Mouse (Mus musculus) brain, embryonic 14.5 days (tissue): ENCODE data around the gene Eapp. TPM values are rescaled to one million over a fixed set of nuclear protein-coding genes. Genes with fewer than 3 reads are reported as not detected.

Experiments used
- DNase-seq: peaks from one replicate; pipeline ENCODE4 v3.0.0-alpha.2; 2011; ENCODE audit warnings: low read depth
- CTCF ChIP-seq: fragments of 200-500 bp; IDR thresholded peaks from 2 replicates; pipeline ENCODE4 v1.5.1; 2012; ENCODE audit warnings: inconsistent platforms, mild to moderate bottlenecking, moderate library complexity, borderline replicate concordance; ENCODE audit not compliant: insufficient read depth, insufficient read length; ENCODE audit errors: extremely low read depth
- POLR2A ChIP-seq: fragments of 200-500 bp; IDR thresholded peaks from 2 replicates; pipeline ENCODE4 v1.6.1; 2012; ENCODE audit warnings: mild to moderate bottlenecking, inconsistent platforms, borderline replicate concordance; ENCODE audit not compliant: poor library complexity, insufficient read depth, insufficient read length, severe bottlenecking; ENCODE audit errors: extremely low read depth
- polyA plus RNA-seq: library from polyadenylated mRNA; depleted of rRNA; stranded (reverse); fragments of >200 nt; gene quantifications from 2 replicates; pipeline ENCODE4 v1.2.3, GENCODE M21; 2012

The Eapp gene
- polyA plus RNA-seq, 1 experiment = 28.0 TPM

DNA sequence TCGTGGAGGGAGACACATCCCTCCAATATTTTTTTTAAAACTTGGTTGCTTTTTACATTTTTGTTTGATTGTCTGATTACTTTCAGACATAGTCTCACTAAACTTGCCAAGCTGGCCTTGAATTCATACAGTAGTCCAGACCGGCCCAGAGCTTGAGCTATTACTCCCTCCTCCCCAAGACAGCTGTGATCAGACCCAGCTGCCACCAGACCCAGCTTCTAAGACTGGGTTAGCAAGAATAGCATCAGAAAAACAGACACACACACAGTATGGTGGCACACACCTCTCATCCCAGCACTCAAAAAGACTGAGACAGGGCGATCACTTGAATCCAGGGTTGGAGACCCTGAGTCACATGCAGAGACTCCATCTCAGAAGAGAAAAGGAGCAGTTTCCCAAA lies 35.8 kb downstream of the Eapp start:
- no peak for TF ChIP-seq POLR2A
- no peak for DNase-seq

DNA sequence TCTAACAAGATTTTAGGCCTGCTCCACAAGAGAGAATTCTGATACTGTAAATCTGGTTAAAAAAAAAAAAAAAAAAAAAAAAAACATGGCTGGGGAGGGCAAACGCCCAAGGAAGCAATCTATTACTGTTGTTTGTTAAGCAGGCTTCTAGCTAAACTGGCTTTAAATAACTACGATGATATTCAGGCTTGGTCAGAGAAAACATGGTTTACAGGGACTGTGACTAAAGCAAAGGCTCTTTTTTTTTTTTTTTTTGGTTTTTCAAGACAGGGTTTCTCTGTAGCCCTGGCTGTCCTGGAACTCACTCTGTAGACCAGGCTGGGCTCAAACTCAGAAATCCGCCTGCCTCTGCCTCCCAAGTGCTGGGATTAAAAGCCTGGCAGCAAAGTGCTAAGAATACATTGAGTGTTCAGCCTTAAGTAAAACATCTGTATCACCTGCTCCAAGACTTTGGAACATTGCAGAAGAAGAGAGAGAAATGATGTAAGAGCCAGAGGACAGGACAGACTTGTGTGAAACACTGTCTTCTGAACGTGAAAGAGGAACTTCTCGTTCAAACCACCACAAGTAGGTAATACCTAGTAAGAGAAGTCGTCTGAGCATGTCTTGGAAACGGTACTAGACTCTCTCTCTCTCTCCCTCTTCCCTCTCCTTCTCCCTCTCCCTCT lies 37.1 kb downstream of the Eapp start:
- no peak for TF ChIP-seq CTCF
- DNase-seq = no peak

DNA sequence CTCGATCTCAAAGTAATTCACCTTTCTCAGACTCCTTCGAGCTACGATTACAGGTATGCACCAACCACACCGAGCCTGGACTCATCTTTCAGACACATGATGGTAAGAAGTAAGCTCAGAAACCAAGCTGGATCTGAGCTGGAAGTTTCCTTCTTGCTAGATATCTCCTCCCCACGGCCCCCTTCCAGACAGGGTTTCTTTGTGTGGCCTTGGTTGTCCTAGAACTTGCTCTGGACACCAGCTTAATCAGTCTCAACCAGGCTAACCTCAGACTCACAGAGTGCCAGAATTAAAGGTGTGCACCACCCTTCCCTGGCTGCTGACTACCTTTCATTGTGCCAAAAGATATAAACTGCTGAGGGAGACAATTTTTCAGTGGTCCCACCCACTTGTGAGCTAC lies 37.7 kb downstream of the Eapp start:
- DNase-seq = no peak
- TF ChIP-seq CTCF (no peak), POLR2A (no peak)

DNA sequence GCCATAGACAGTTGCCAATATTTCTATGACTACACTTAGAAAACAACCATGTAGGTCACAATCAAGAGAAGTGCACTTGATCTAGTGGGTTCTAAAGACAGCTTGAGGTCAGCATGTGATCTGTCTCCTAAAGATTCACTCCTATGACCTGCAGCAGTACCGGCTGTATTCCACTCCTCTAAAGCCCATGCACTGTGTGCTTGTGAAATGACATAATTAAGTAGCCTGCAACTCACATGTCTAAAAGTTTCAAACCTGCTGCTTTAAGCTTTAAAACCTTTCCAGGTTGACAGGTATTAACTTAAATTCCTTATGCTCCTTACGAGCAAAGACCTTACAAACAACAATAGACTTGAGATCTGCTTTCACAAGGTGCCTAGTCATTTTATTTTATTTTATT lies 38.5 kb downstream of the Eapp start:
- TF ChIP-seq CTCF (no peak), POLR2A (no peak)
- peak; percentile 4 for DNase-seq

DNA sequence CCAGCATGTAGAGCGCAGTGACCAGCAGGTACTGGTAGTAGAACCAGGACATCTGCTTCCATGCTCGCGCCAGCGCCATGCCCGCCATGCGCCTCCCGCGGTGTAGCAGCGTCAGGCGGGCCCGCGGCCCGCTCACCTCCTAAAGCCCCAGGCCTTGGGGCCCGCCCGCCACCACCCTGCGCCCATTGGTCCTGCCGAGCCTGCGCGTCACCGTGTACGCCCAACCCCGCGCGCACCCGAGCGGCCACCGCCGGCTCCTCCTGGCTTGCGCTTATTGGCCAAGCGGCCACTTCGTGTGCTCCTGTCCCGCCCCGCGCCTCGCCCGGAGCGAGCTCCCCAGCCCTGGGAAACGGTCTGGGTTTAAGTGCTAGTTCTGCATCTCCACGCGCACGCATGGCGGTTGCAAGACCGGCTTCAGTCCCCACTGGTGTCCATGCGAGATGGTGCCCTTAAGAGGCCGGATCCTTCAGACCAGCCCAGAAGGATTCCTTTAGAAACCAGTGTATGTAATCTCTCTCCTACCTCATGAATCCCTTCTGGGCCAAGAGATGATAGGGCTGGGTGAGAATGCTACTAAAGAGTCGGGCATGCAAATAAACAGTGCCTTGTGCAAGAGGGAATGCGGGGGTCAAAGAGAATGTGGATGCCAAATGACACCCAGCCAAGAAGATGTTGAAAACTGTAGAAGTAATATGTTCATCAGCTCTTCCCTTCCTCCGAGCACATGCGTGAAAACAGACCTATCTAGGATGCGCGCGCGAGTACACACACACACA lies 39.1 kb downstream of the Eapp start, which contains the start of gene Sptssa:
Sptssa (minus strand) TSS at position 178 of the 776 bp plus-strand sequence.
- TF ChIP-seq CTCF (no peak), POLR2A (peak; percentile 93)

DNA sequence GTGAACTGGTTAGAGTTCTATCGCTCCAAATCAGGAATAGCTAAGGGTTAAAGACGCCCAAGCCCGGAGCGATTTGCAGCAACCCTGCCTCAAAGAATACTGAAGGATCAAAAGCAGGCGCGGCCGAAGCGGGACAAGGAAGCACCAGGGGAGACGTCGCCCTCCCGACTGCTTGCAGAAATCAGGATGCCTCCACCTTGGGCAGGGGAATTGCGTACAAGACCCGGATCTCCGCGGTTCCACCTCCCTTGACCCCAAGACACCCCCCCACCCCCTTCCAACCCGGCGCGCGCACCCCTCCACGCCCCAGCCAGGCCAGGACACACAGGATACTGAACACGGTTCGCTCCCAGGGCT lies 39.7 kb downstream of the Eapp start:
- TF ChIP-seq CTCF (no peak), POLR2A (no peak; the same call in 1 of the 2 replicates)
- no peak for DNase-seq

More for the DNA sequence above, 39.1 kb downstream of the Eapp start, which contains the start of gene Sptssa:
- DNase-seq = peak; percentile 98

DNA sequence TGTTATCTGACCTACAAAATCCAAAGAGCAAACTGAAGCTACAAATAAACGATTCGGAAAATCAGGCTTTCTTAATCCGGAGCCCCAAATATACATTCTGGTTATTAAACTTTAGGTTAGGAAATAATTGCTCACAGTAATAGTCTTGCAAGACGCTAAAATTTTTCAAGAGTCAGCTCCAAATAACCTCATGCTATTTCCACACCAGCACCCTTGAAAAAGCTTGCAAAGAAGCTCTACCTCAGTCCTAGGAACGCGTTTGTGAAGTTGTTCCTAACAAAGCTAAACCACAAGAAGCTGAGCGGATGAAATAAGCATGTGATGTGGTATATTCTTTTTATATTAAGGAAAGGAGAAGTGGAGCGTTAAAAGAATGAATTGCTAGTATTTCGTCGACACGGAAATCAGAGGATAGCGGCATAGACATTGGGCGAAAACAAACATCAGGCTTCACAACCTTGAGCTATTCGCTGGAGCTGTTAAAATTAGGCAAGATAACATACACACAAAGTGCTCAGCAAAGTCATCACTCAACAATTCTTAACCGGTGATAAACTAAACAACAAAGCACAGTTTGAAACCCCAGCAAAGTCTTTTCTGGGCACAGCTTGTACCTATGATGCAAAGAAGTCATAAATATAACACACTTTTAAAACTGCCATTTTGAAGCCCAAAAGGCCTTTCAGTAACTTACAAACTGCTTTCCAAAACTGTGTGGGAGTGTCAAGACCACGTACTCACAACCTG lies 40.2 kb downstream of the Eapp start:
- DNase-seq = peak; percentile 33
- TF ChIP-seq POLR2A = no peak
- TF ChIP-seq CTCF = no peak

DNA sequence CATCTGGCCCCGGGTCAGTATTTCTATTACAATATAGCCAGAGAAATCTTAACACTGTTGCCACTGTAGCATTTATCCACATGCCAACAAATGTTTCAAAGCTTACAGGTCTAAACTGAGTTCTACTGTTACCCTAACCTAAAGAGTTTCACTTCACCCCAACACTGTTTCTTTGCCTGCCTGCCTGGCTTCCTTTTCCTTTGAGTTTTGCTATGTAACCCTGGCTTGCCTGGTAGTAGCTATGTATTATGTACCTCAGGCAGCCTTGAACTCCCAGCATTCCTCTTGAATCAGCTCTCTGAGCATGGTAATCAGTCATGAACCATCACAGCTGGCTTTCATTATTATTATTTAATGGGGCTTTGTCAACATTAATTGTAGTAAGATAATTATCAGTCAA lies 41.0 kb downstream of the Eapp start:
- no peak for TF ChIP-seq CTCF
- TF ChIP-seq POLR2A = no peak
- peak; percentile 30 for DNase-seq

DNA sequence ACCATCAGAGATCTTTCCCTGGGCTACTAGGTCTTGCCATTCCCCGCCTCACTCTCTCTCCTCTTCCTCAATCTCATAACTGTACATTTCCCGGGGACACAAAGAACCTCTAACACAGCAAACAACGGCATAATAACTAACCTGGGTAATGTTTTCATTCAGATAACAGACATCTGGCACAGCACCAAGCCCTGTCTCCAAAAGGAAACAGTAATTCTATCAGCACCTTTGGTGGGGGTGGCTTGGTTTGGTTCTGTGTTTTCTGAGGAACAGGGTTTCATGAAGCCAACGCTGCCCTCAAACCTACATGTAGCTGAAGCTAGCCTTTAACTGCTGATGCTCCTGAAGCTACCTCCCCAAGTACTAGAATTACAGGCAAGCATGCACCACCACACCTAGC lies 41.6 kb downstream of the Eapp start:
- no peak for TF ChIP-seq CTCF
- TF ChIP-seq POLR2A = no peak
- DNase-seq = no peak

DNA sequence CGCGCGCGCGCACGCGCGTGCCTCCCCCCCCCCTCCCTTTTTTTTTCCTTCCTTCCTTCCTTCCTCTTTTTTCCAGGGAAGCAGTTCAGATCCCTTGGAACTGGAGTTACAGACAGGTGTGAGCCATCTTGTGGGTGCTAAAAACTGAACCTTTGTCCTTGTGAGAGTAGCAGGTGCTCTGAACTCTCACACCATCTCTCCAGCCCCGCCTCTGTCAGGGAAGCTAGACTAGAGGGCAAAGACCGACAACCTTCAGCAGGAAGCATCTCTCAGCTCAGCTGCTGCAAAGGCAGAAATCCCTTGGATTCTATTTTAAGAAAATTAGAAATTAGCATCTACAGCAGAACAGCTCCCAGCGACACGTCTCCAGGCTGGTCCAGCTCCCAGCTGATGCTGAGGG lies 43.4 kb downstream of the Eapp start:
- TF ChIP-seq CTCF (no peak), POLR2A (no peak)

DNA sequence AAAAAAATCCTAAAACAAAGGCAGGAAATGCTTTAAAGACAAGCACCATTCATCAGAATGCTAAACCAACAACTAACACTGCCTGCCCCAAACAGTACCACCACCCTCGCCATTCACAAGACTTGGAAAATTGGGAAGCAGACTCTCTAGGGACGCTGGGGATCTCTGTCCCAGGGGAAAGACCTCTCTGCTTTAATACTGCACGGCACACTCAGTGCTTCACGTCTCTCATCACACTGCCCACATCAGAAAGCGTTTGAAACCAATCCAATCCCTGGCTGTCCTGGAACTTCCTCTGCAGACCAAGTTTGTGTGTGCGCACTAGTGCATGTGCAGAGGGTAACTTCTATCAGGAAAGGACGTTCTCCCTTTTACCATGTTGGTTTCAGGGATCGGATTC lies 43.9 kb downstream of the Eapp start:
- TF ChIP-seq POLR2A (no peak), CTCF (no peak)
- DNase-seq = no peak

More for the DNA sequence above, 43.4 kb downstream of the Eapp start:
- no peak for DNase-seq
